Mouse (Mus musculus) liver, postnatal 0 days (tissue): ENCODE measurements around the gene Ccdc38. TPM values are rescaled to one million over a fixed set of nuclear protein-coding genes. Genes with fewer than 3 reads are reported as not detected.
"Not testable (repeated sequence)": the region's sequence is repeated elsewhere in the genome, so short reads cannot be mapped to it uniquely, and the experiment has no call there.

Experiments used
- ATAC-seq: fragments of 200-750 bp; cut with Nextera tagmentation; 2 replicates; pipeline ENCODE4 v1.8.0; 2017; ENCODE audit warnings: mild to moderate bottlenecking, moderate library complexity
- DNase-seq: peaks from one replicate; pipeline ENCODE4 v3.0.0-alpha.2; 2016
- H3K27ac ChIP-seq: fragments of 300-500 bp; sonication (generic); 2 replicates; pipeline ENCODE4 v1.5.1; 2014; ENCODE audit warnings: antibody characterized with exemption, moderate library complexity, mild to moderate bottlenecking, low read depth
- H3K27me3 ChIP-seq: fragments of 300-500 bp; sonication (generic); 2 replicates; pipeline ENCODE4 v1.6.1; 2014; ENCODE audit warnings: low read length, control low read depth, mixed read lengths; ENCODE audit not compliant: insufficient read depth
- H3K36me3 ChIP-seq: fragments of 300-500 bp; sonication (generic); replicated peaks from 2 replicates; pipeline ENCODE4 v1.6.1; 2014; ENCODE audit warnings: mild to moderate bottlenecking, control low read depth, low read length, moderate library complexity, mixed read lengths; ENCODE audit not compliant: insufficient read depth
- H3K4me1 ChIP-seq: fragments of 300-500 bp; sonication (generic); 2 replicates; pipeline ENCODE4 v1.6.1; 2014; ENCODE audit warnings: antibody characterized with exemption, mild to moderate bottlenecking, control low read depth; ENCODE audit not compliant: insufficient read depth
- H3K4me2 ChIP-seq: fragments of 300-500 bp; sonication (generic); 2 replicates; pipeline ENCODE4 v1.6.1; 2014; ENCODE audit warnings: low read depth, mild to moderate bottlenecking, low read length, moderate library complexity, mixed read lengths
- H3K4me3 ChIP-seq: fragments of 300-500 bp; sonication (generic); 2 replicates; pipeline ENCODE4 v1.5.1; 2014; ENCODE audit warnings: low read depth, low read length
- H3K9ac ChIP-seq: fragments of 300-500 bp; sonication (generic); replicated peaks from 2 replicates; pipeline ENCODE4 v1.6.1; 2014; ENCODE audit warnings: mild to moderate bottlenecking, moderate library complexity
- H3K9me3 ChIP-seq: fragments of 300-500 bp; sonication (generic); 2 replicates; pipeline ENCODE4 v1.6.1; 2016; ENCODE audit warnings: mild to moderate bottlenecking, control low read depth, low read length, mixed read lengths
- CTCF ChIP-seq: sonication (generic); IDR thresholded peaks from 2 replicates; pipeline ENCODE4 v1.5.1; 2016; ENCODE audit warnings: antibody characterized with exemption, low read depth
- EP300 ChIP-seq: IDR thresholded peaks from 2 replicates; pipeline ENCODE4 v1.6.1; 2016; ENCODE audit warnings: antibody characterized with exemption, low read depth, mild to moderate bottlenecking
- WGBS: fragments of 180-500 bp; shearing (Covaris S2); extraction: QIAGEN DNeasy Blood & Tissue Kit; methylation state at CpG from one replicate; pipeline ENCODE4 v1.1.7; 2014; ENCODE audit not compliant: insufficient replicate concordance; 5-methylcytosine and 5-hydroxymethylcytosine counted together
- polyA plus RNA-seq: library from polyadenylated mRNA; unstranded; fragments of >200 nt; fragmentation: Nextera tagmentation; extraction: Ambion mirVana; gene quantifications from 2 replicates; pipeline ENCODE4 v1.2.1, GENCODE M21; 2015

Ccdc38 gene
- polyA plus RNA-seq, 1 experiment from 2014 or later = 0.36 TPM

DNA sequence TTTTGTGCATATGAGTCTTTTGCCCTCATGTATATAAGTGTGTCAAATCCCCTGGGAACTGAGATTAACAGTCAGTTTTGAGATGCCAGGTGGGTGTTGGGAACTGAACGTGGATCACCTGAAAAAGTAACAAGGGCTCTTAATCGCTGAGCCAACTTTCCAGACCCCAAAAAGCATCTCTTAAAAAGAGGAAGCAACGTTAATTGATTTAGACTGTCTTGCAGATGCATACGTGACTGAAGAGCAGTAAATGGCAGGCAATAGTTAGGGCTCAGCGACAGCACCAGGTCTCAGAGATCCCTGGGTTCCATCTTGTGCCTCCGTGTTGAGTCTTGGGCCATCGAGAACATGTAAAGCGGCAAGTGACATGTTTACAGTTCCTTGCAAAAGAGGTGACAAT is 12.2 kb downstream of the Ccdc38 start:
- H3K4me3 ChIP-seq = no peak overlapping the region
- H3K36me3 ChIP-seq = no peaks in the 10 kb centered on the region
- TF ChIP-seq CTCF = no peak
- no peak for TF ChIP-seq EP300
- H3K4me2 ChIP-seq = no peak overlapping the region
- H3K27ac ChIP-seq = no peak overlapping the region
- WGBS = 64% methylated on average over 8 of the region's 8 CpGs
- H3K9me3 ChIP-seq = no peaks in the 10 kb centered on the region
- ATAC-seq (no peak), DNase-seq (no peak)
- no peak overlapping the region for H3K9ac ChIP-seq
- no peaks in the 10 kb centered on the region for H3K4me1 ChIP-seq
- no peaks in the 10 kb centered on the region for H3K27me3 ChIP-seq

DNA sequence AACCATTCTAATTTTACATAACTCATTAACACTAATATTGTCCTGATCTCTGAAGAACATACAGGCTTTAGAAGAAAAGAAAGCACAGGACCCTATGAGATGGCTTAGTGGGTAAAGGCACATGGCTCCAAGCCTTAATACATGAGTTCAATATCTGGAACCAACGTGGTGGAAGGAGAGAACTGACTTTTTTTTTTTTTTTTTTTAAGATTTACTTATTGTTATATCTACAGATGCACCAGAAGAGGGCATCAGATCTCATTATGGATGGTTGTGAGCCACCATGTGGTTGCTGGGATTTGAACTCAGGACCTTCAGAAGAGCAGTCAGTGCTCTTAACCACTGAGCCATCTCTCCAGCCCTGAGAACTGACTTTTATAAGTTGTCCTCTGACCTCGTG is 17.5 kb downstream of the Ccdc38 start:
- H3K4me1 ChIP-seq, ATAC-seq, H3K36me3 ChIP-seq, H3K27me3 ChIP-seq, H3K9ac ChIP-seq, DNase-seq, H3K9me3 ChIP-seq, H3K4me2 ChIP-seq, H3K27ac ChIP-seq, H3K4me3 ChIP-seq: not testable (repeated sequence)
- 48% methylated on average over 2 of the region's 2 CpGs for WGBS

DNA sequence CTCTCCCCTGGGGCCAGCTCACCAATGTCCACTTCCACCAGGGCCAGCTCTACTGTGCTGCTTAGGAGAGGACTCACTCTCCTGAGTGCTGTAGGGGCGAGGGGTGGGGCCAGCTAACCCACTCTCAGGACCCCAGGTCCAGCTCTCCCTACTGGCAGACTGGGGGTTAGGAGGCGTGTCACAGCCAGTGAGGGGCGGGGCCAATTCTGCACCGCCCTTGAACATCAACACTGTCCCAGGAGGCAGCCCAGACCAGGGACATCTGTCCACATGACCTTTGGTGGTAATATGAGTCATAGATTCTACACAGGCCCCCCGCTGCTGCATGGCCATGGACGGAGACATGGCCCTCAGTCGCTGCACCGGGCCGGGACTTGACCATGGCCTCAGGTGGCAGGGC is 19.4 kb downstream of the Ccdc38 start:
- H3K4me2 ChIP-seq = no peak overlapping the region
- no peak overlapping the region for H3K4me3 ChIP-seq
- no peak overlapping the region for H3K9ac ChIP-seq
- WGBS = 59% methylated on average over 9 of the region's 9 CpGs
- H3K9me3 ChIP-seq = no peaks in the 10 kb centered on the region
- TF ChIP-seq EP300 (no peak), CTCF (no peak)
- H3K27ac ChIP-seq = no peak overlapping the region
- H3K36me3 ChIP-seq = no peaks in the 10 kb centered on the region
- ATAC-seq (peak; percentile 80), DNase-seq (peak; percentile 42)
- H3K4me1 ChIP-seq = no peaks in the 10 kb centered on the region
- no peaks in the 10 kb centered on the region for H3K27me3 ChIP-seq

DNA sequence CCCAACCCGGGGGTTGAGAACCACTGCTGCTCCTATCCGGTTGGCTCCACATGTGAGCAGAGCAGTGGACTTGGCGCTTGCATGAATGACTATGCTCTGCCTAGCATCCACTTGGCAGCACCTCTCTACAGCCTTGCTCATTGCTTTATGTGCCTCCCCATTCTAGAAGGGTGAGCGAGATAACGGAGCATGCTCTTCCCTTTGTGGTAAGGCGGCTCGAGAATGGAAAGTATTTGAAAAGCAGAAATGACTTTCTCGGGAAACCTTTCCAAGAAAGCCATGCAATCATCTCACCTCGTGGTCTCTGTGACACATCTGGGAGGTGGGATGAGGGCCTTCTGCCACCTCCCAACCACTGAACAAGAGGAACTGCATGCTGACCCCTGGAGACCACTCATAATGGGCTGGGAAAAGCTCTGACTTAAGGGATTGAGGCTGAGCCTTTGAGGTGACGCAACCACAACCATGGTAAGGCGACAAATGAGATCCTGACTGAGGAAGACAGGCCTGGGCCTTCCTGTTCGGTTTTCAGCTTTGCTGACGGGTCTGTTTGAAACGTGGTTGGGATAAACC is 24.2 kb downstream of the Ccdc38 start:
- H3K27ac ChIP-seq = no peak overlapping the region
- no peaks in the 10 kb centered on the region for H3K9me3 ChIP-seq
- H3K4me3 ChIP-seq = no peak overlapping the region
- 59% methylated on average over 14 of the region's 14 CpGs for WGBS
- ATAC-seq (no peak), DNase-seq (no peak)
- no peak overlapping the region for H3K4me2 ChIP-seq
- TF ChIP-seq EP300 (no peak), CTCF (no peak)
- no peaks in the 10 kb centered on the region for H3K4me1 ChIP-seq
- no peak overlapping the region for H3K9ac ChIP-seq
- no peaks in the 10 kb centered on the region for H3K27me3 ChIP-seq
- no peaks in the 10 kb centered on the region for H3K36me3 ChIP-seq

- WGBS = 81% methylated on average over 10 of the region's 10 CpGs
- ATAC-seq = no peak
Observed at GRCm38 (mm10) chr10:93567066-93567465, 26.6 kb downstream of the Ccdc38 start.

DNA sequence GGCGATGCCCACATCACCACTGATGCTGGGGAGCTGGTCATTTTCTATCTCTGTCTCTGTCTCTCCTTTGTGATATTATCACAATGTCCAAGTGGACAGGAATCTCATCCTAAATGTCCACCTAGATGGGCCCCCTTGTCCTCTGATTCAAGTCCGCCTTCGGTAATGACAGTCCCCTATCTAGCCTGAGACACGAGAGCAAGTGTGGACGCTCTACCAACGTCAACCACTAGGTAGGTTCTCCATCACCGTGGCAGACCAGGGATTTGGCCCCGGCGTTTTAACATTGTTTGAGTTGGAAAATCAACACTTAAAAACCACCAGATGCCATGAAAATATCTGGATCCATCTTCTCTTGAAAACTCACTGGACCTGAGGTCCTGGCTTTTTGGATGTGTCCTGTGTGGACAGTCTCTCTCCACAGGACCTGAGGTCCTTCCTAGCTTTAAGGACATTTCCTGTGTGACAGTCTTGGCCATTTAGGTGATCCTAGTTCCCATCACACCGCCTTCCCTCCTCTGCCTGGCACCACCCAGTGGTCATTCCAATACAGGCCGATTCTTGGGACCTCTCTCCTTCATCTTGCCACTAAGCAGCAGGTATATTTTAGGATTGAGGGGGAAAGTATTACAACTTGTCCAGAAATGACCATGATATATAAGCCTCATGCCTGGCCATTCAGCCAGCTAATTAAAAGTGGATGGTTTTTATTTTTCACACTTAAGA is 27.6 kb downstream of the Ccdc38 start:
- H3K36me3 ChIP-seq = no peaks in the 10 kb centered on the region
- H3K27ac ChIP-seq = no peak overlapping the region
- no peak for DNase-seq
- no peaks in the 10 kb centered on the region for H3K4me1 ChIP-seq
- TF ChIP-seq CTCF = no peak; the same call in 1 of the 2 replicates
- no peak for TF ChIP-seq EP300
- H3K4me3 ChIP-seq = no peak overlapping the region
- H3K9me3 ChIP-seq = no peaks in the 10 kb centered on the region
- H3K27me3 ChIP-seq = no peaks in the 10 kb centered on the region
- 77% methylated on average over 11 of the region's 11 CpGs for WGBS
- no peak for ATAC-seq
- no peak overlapping the region for H3K9ac ChIP-seq
- no peak overlapping the region for H3K4me2 ChIP-seq

More at GRCm38 (mm10) chr10:93567066-93567465, 26.6 kb downstream of the Ccdc38 start:
- no peak overlapping the region for H3K27ac ChIP-seq
- H3K9me3 ChIP-seq = no peaks in the 10 kb centered on the region
- no peak overlapping the region for H3K4me2 ChIP-seq
- H3K9ac ChIP-seq = no peak overlapping the region
- no peak for DNase-seq
- H3K4me1 ChIP-seq = no peaks in the 10 kb centered on the region
- no peaks in the 10 kb centered on the region for H3K27me3 ChIP-seq
- TF ChIP-seq CTCF (no peak), EP300 (no peak)
- no peaks in the 10 kb centered on the region for H3K36me3 ChIP-seq
- no peak overlapping the region for H3K4me3 ChIP-seq
